Comparison of ENCODE assay signal across 9 mouse cellular contexts in the genomic region with DNA sequence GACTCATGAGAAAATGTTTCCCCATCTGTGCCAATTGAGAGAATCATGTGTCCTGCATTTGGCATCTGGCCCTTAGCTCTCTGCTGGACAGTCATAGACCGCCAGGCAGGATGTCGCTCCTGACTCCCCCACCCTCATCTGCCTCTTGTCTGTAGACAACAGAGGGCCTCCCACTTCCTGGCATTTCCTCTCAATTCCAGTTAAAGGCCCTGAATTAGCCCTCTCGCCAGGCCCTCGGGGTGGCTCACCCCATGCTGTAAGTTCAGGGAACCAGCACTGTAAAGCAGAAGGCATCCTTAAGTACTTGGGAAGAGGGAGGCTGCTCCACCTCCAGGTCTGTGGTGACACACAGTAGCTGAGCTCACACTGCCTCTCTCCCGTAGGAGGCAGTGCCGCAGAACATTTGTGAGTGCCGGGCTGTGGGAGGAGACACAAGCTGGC. TPM values are rescaled to one million over a fixed set of nuclear protein-coding genes. Genes with fewer than 3 reads are reported as not detected.
DNase-seq lines count a peak whose midpoint lies in the region; ATAC-seq lines count a peak whose summit lies in the region.
"Had no signal": no experiment of that assay in that cellular context is flagged by ENCODE, and none has a peak within 500 bp of the region (broad histone marks: within the 10 kb centered on the region; RNA-seq: fewer than 3 reads in every experiment).

No protein-coding gene starts in this region.

- no peak overlapping the region for H3K4me2 ChIP-seq in embryonic facial prominence, embryonic 14.5 days (ENCODE audit: low read depth, low read length)
- peak overlapping the region; percentile 11; the same call in 1 of the 2 replicates for H3K4me2 ChIP-seq in lung, embryonic 16.5 days (ENCODE audit: low read depth, low read length)
- H3K4me2 ChIP-seq: neural tube, embryonic 12.5 days had no signal

- peak; percentile 47 for ATAC-seq in embryonic facial prominence, embryonic 14.5 days (ENCODE audit: low read depth)
- ATAC-seq in lung, embryonic 16.5 days (ENCODE audit: low read depth), result peak; percentile 92

- H3K4me3 ChIP-seq in embryonic facial prominence, embryonic 14.5 days (ENCODE audit: low read depth, low read length), result no peak overlapping the region
- H3K4me3 ChIP-seq in lung, embryonic 16.5 days (ENCODE audit: low read length), result no peak overlapping the region
- H3K4me3 ChIP-seq: neural tube, embryonic 12.5 days had no signal

- no peak overlapping the region for H3K27ac ChIP-seq in embryonic facial prominence, embryonic 14.5 days (replicated peaks; ENCODE audit: low read depth, low read length)
- H3K27ac ChIP-seq in lung, embryonic 16.5 days (ENCODE audit: low read length), result peak overlapping the region; percentile 90
- H3K27ac ChIP-seq: neural tube, embryonic 12.5 days had no signal

- no peaks in the 10 kb centered on the region for H3K4me1 ChIP-seq in embryonic facial prominence, embryonic 14.5 days (ENCODE audit: control insufficient read depth, insufficient read depth, low read length)
- H3K4me1 ChIP-seq in lung, embryonic 16.5 days (replicated peaks; ENCODE audit: control insufficient read depth, insufficient read depth, low read length), result peaks cover 16% of the 10 kb centered on the region
- H3K4me1 ChIP-seq: neural tube, embryonic 12.5 days had no signal

- no peaks in the 10 kb centered on the region for H3K27me3 ChIP-seq in embryonic facial prominence, embryonic 14.5 days (replicated peaks; ENCODE audit: control insufficient read depth, insufficient read depth, low read length)
- H3K27me3 ChIP-seq in lung, embryonic 16.5 days (ENCODE audit: control insufficient read depth, insufficient read depth, low read depth, low read length), result no peaks in the 10 kb centered on the region
- H3K27me3 ChIP-seq: neural tube, embryonic 12.5 days had no signal

- 20% methylated on average over 7 of the region's 7 CpGs for WGBS in embryonic facial prominence, embryonic 14.5 days
- 10% methylated on average over 7 of the region's 7 CpGs for WGBS in lung, embryonic 16.5 days

- H3K9me3 ChIP-seq in embryonic facial prominence, embryonic 14.5 days (ENCODE audit: control insufficient read depth, low read length), result no peaks in the 10 kb centered on the region
- H3K9me3 ChIP-seq in lung, embryonic 16.5 days (ENCODE audit: control insufficient read depth, low read length), result no peaks in the 10 kb centered on the region
- H3K9me3 ChIP-seq: neural tube, embryonic 12.5 days had no signal

- no peaks in the 10 kb centered on the region for H3K36me3 ChIP-seq in embryonic facial prominence, embryonic 14.5 days (ENCODE audit: control insufficient read depth, insufficient read depth, low read length)
- no peaks in the 10 kb centered on the region for H3K36me3 ChIP-seq in lung, embryonic 16.5 days (ENCODE audit: control insufficient read depth, insufficient read depth, low read length)
- H3K36me3 ChIP-seq: neural tube, embryonic 12.5 days had no signal

- peak; percentile 83 for DNase-seq in 3134 (ENCODE audit: extremely low read depth, insufficient read length, low spot score)
- DNase-seq in ES-CJ7 (ENCODE audit: low read depth, low spot score), result peak; percentile 27
- DNase-seq in embryonic facial prominence, embryonic 14.5 days (ENCODE audit: low spot score), result peak; percentile 56
- peak; percentile 70 to 79 for DNase-seq in heart, postnatal 14 days
- peak; percentile 38 to 44 for DNase-seq in layer of hippocampus, adult 8-10 months (ENCODE audit: low spot score in 2 of 2)
- DNase-seq in telencephalon, adult 2 months (ENCODE audit: low read depth, low spot score), result peak; percentile 87
- DNase-seq in natural killer cell, adult 2 months (ENCODE audit: low spot score in 2 of 2), result no peak

- no peak overlapping the region for H3K9ac ChIP-seq in embryonic facial prominence, embryonic 14.5 days (ENCODE audit: low read depth, low read length)
- H3K9ac ChIP-seq in lung, embryonic 16.5 days (ENCODE audit: low read length), result peak overlapping the region; percentile 55
- H3K9ac ChIP-seq: neural tube, embryonic 12.5 days had no signal

- intact Hi-C loops in heart, postnatal 14 days (cut with DNase I), result loop anchor here (2.0 kb wide), 1 partner anchor 26 kb away; no protein-coding TSS in a partner anchor

RNA-seq across cellular contexts. Expression of a gene that starts 3.8 kb away (rescaled TPM):
- 0.06 TPM in 1 of 2 replicates, not detected in the other for polyA plus RNA-seq in embryonic facial prominence, embryonic 14.5 days (2014; fragmentation: Nextera tagmentation; extraction: Ambion mirVana)
- under 1 TPM in 1 of 2 experiments, not detected in 1; 0.17 TPM for total RNA-seq in heart, postnatal 14 days (2021)
- total RNA-seq in layer of hippocampus, adult 8-10 months (2022), result 1 to 10 TPM; 1.2 to 1.4 (median 1.3) TPM
- 0.09 and 0.10 TPM in 2 replicates for polyA plus RNA-seq in lung, embryonic 16.5 days (2015; fragmentation: Nextera tagmentation; extraction: Ambion mirVana)
- polyA plus RNA-seq: neural tube, embryonic 12.5 days had no signal

RNA-seq across cellular contexts. Expression of a gene that starts 6.9 kb away (rescaled TPM):
- polyA plus RNA-seq in embryonic facial prominence, embryonic 14.5 days (2014; fragmentation: Nextera tagmentation; extraction: Ambion mirVana), result 31.0 and 36.4 TPM in 2 replicates
- total RNA-seq in heart, postnatal 14 days (2021), result 10 to 100 TPM; 12.4 to 15.7 TPM
- total RNA-seq in layer of hippocampus, adult 8-10 months (2022), result 10 to 100 TPM; 38.6 to 47.6 (median 42.6) TPM
- 86.3 and 103 TPM in 2 replicates for polyA plus RNA-seq in lung, embryonic 16.5 days (2015; fragmentation: Nextera tagmentation; extraction: Ambion mirVana)

Comparison
In these comparisons a context has a peak if more than half of its experiments do, and no peak if none do; other contexts are left out.
1. DNase-seq: peak in 3134 (single experiment), ES-CJ7 (single experiment), embryonic facial prominence, embryonic 14.5 days (single experiment), heart, postnatal 14 days (2 of 2), layer of hippocampus, adult 8-10 months (2 of 2) and telencephalon, adult 2 months (single experiment); none in natural killer cell, adult 2 months (0 of 2).